Mouse (Mus musculus) cerebellum, adult 9-10 months (tissue): ENCODE measurements at regions not wholly inside any gene's neighbourhood (a gene's known extent, or its start where the extent isn't known, plus 50 kb on each side); places are given as distances from the start of the nearest gene placed in this dataset.

Experiments used
- DNase-seq: peaks from one replicate; pipeline ENCODE4 v3.0.0; 2022

DNA sequence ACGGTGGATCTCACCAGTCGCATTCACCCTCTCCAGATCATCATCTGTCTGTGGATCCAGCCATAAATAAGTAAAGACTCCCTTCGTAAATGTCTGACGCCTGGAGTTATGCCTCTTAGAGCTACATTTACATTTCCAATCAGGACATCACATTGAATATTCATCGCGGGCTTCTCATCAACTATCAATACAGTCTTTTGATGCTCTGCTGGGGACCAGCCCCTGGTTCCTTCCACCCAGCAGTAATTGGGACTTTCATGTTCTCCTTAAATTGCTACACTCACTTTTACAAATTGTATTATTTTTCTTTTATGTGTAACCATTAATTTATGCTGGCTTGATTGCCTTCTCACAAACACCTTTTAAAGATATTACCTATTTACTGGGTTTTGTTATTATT, 125.7 kb upstream of the Cnr1 start:
- no peak for DNase-seq

- DNase-seq = peak; percentile 74
Measured at GRCm38 (mm10) chr4:33799110-33799509, 125.3 kb upstream of the Cnr1 start.

- peak; percentile 61 for DNase-seq
Measured at GRCm38 (mm10) chr4:33799831-33800230, 124.6 kb upstream of the Cnr1 start.

- no peak for DNase-seq
Measured at GRCm38 (mm10) chr4:33812338-33812737, 112.1 kb upstream of the Cnr1 start.

GRCm38 (mm10) chr4:33823850-33824249, 100.5 kb upstream of the Cnr1 start:
- no peak for DNase-seq

- DNase-seq = no peak
Measured at GRCm38 (mm10) chr4:33833134-33833533, 91.3 kb upstream of the Cnr1 start.

DNA sequence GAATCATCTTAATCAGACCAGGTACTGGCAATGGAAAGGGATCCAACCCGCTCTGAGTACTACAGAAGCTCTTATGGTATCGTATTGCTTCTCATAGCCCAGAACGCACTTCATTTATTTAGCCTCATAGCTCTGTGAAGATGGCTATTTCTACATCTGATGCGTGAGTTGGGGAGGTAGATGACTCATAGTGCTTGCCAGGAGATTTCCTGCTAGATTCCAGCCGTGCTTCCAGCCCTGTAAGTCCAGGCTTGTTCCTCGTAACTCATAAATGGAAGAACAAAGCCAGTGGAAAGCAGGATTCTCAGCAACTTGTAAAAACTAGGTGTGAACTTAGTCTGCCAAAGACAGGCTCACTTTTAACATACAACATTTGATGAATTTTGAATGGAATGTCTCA, 86.0 kb upstream of the Cnr1 start:
- DNase-seq = no peak

DNA sequence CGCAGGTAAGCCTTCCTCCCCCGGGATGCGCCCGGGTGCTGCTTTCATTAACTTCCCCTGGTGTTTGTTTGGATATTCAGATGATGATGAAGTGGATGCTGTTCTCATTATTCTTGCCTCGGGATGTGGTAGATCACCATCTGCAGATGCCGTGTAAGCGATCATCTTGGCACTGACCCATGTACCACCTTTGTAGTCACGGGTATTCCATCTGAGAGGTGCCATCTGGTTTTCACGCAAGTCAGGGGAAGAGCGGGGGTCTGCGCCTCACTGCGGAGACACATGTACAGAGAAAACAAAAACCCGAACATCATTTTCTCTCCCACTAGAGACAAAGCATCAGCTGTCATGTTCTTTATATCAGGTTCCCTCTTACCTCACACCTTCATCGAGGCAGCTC, 84.3 kb upstream of the Cnr1 start:
- DNase-seq = peak; percentile 33

GRCm38 (mm10) chr4:33845611-33846395, 78.6 kb upstream of the Cnr1 start:
- no peak for DNase-seq

GRCm38 (mm10) chr4:33850249-33850648, 74.1 kb upstream of the Cnr1 start:
- DNase-seq = no peak

DNA sequence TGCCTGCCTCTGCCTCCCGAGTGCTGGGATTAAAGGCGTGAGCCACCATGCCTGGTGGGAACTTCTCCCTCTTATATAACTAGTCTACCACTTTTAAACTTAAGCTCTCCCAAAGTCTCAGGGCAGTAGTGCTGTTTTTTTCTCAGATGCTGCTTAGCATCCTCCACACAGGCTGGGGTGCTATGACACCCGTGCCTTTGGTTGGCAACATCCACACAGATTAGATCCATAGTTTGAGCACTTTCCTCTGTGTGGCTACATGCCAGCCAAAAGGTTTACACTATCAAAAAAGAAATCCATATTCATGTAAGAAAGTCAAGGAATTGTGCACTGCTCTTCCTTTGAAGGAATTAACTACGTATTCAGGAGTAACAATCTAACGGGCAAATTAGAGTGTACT, 72.1 kb upstream of the Cnr1 start:
- no peak for DNase-seq

GRCm38 (mm10) chr4:33855112-33855511, 69.3 kb upstream of the Cnr1 start:
- DNase-seq = no peak

- DNase-seq = no peak
Measured at GRCm38 (mm10) chr4:33867126-33867525, 57.3 kb upstream of the Cnr1 start.

DNA sequence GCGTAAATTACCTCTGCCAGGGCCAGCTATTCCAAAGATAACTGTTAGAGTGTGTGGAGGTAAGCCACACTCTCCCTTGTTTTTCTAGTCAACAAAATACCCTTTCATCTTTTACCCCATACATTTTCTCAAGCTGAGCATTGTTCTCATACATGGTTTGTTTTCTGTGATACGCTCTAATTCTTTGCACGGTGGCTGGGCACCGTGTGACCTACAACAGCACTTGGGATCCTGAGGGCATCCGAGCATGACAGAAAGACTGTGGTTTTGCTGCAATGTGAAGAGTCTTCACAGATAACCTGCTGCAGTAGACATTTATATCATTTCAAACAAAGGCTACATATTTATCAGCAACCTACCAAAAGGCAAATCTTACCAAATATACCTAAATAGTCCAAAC, 55.1 kb upstream of the Cnr1 start:
- no peak for DNase-seq
